Mouse (Mus musculus): ENCODE measurements at regions not wholly inside any gene's neighbourhood (a gene's known extent, or its start where the extent isn't known, plus 50 kb on each side); places are given as distances from the start of the nearest gene placed in this dataset.

DNA sequence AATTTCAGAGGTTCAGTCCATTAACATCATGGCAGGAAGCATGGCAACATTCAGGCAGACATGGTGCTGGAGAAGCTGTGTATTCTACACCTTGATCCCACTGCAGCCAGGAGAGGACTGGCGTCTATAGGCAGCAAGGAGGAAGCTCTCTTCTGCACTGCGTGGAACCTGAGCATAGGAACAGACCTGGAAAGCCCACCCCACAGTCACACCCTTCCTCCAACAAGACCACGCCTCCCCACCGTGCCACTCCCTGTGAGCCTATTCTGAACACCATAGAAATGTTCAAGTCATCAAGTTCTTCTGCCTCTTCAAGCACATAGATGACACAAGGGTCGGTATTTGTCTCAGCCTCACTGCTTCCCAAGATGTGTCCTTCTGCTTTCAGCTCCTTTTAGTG, 297.7 kb upstream of the Sall1 start:
- DNase-seq: no peak
- WGBS: 79% methylated on average over 5 of the region's 5 CpGs
- H3K4me3 ChIP-seq (replicated peaks; ENCODE audit: extremely low read depth, low read depth, low read length): no peak overlapping the region
- TF ChIP-seq POLR2A (IDR thresholded peaks at IDR 0.05; ENCODE audit: borderline replicate concordance, extremely low read depth, low read depth, low read length): no peak
- no peak for TF ChIP-seq CTCF (IDR thresholded peaks at IDR 0.05; ENCODE audit: insufficient read depth, low read length)
- H3K4me1 ChIP-seq (ENCODE audit: control insufficient read depth, insufficient read depth, low read length): no peaks in the 10 kb centered on the region

- no peak overlapping the region for H3K4me3 ChIP-seq (replicated peaks; ENCODE audit: extremely low read depth, low read depth, low read length)
- DNase-seq: no peak
- 65% methylated on average over 2 of the region's 2 CpGs for WGBS
- TF ChIP-seq POLR2A (IDR thresholded peaks at IDR 0.05; ENCODE audit: borderline replicate concordance, extremely low read depth, low read depth, low read length) (no peak), CTCF (IDR thresholded peaks at IDR 0.05; ENCODE audit: insufficient read depth, low read length) (no peak)
- H3K4me1 ChIP-seq (ENCODE audit: control insufficient read depth, insufficient read depth, low read length): no peaks in the 10 kb centered on the region
Observed at GRCm38 (mm10) chr8:89335416-89335815, 291.5 kb upstream of the Sall1 start.

- 93% methylated on average over 2 of the region's 2 CpGs for WGBS
Observed at GRCm38 (mm10) chr8:89325751-89326351, 281.9 kb upstream of the Sall1 start.

DNA sequence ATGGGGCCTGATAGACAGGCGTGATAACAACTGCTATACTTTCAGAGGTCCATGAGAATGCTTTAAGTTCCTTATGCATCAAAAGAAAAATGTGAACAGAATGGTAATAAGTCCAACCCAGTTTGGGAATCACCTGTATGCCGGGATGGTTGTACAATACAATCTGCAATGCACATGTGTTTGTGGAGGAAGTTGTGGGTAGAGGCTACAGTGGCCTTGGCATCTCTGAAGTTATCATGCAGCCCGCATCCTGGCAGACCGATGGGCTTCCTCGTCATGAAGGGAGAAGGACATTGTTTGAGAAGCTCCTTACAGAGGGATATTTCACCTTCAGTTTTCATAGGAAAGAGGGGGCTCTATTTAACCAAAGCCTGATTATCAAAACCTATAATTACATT, 281.3 kb upstream of the Sall1 start:
- DNase-seq: no peak
- no peak for TF ChIP-seq POLR2A (IDR thresholded peaks at IDR 0.05; ENCODE audit: borderline replicate concordance, extremely low read depth, low read depth, low read length)
- TF ChIP-seq CTCF (IDR thresholded peaks at IDR 0.05; ENCODE audit: insufficient read depth, low read length): no peak
- 76% methylated on average over 5 of the region's 5 CpGs for WGBS
- Histone ChIP-seq H3K4me3 (replicated peaks; ENCODE audit: extremely low read depth, low read depth, low read length) (no peak overlapping the region), H3K4me1 (ENCODE audit: control insufficient read depth, insufficient read depth, low read length) (no peaks in the 10 kb centered on the region)

More at GRCm38 (mm10) chr8:89325751-89326351, 281.9 kb upstream of the Sall1 start:
- H3K4me1 ChIP-seq (ENCODE audit: control insufficient read depth, insufficient read depth, low read length): no peaks in the 10 kb centered on the region
- no peak for DNase-seq
- TF ChIP-seq POLR2A (IDR thresholded peaks at IDR 0.05; ENCODE audit: borderline replicate concordance, extremely low read depth, low read depth, low read length) (no peak), CTCF (IDR thresholded peaks at IDR 0.05; ENCODE audit: insufficient read depth, low read length) (no peak)
- no peak overlapping the region for H3K4me3 ChIP-seq (replicated peaks; ENCODE audit: extremely low read depth, low read depth, low read length)

- Histone ChIP-seq H3K4me3 (replicated peaks; ENCODE audit: extremely low read depth, low read depth, low read length) (no peak overlapping the region), H3K4me1 (ENCODE audit: control insufficient read depth, insufficient read depth, low read length) (no peaks in the 10 kb centered on the region)
- 71% methylated on average over 12 of the region's 12 CpGs for WGBS
- no peak for TF ChIP-seq CTCF (IDR thresholded peaks at IDR 0.05; ENCODE audit: insufficient read depth, low read length)
- TF ChIP-seq POLR2A (IDR thresholded peaks at IDR 0.05; ENCODE audit: borderline replicate concordance, extremely low read depth, low read depth, low read length): no peak
- no peak for DNase-seq
Observed at GRCm38 (mm10) chr8:89324462-89325247, 280.7 kb upstream of the Sall1 start.

DNA sequence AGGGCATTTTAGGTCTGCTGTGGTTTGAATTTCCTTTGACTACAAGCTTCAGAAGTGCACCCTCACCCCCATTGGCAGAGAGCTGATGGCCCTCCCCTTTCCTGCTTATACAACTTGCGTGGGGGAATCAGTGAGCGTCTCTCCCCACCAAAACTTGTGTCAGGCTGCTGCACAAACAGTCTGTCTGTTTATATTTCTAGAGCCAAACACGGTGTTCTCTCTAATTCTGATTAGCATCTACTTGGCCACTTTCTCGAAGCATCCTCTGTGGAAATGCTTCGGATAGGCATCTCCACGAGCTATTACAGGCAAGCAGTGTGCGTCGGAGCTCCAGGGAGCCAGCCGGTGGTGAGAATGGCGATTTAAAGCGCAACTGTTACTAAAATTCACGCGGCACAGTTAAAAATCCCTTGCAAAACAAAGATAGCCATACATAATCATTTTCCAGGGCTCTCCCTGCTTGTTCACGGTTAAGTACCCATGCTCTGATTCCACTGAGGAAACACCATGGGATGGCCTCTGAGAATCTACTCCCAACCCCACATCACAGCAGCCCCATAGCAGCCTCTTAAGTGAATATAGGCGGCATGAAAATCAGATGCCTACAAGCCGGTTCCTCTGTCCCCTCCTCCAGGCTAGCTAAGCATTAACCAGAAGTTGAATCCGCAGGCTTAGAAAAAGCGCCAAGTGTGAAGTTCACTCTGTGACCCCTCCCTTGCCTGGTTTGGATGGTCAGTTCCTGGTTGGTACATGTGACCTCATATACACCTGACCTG, 273.7 kb upstream of the Sall1 start:
- TF ChIP-seq POLR2A (IDR thresholded peaks at IDR 0.05; ENCODE audit: borderline replicate concordance, extremely low read depth, low read depth, low read length) (no peak), CTCF (IDR thresholded peaks at IDR 0.05; ENCODE audit: insufficient read depth, low read length) (no peak)
- Histone ChIP-seq H3K4me3 (replicated peaks; ENCODE audit: extremely low read depth, low read depth, low read length) (no peak overlapping the region), H3K4me1 (ENCODE audit: control insufficient read depth, insufficient read depth, low read length) (no peaks in the 10 kb centered on the region)
- 21% methylated on average over 18 of the region's 18 CpGs for WGBS
- DNase-seq: no peak

- Histone ChIP-seq H3K4me1 (ENCODE audit: control insufficient read depth, insufficient read depth, low read length) (no peaks in the 10 kb centered on the region), H3K4me3 (replicated peaks; ENCODE audit: extremely low read depth, low read depth, low read length) (no peak overlapping the region)
- TF ChIP-seq CTCF (IDR thresholded peaks at IDR 0.05; ENCODE audit: insufficient read depth, low read length) (no peak), POLR2A (IDR thresholded peaks at IDR 0.05; ENCODE audit: borderline replicate concordance, extremely low read depth, low read depth, low read length) (no peak)
- WGBS: 71% methylated on average over 12 of the region's 12 CpGs
- no peak for DNase-seq
Observed at GRCm38 (mm10) chr8:89316566-89317175, 272.7 kb upstream of the Sall1 start.

GRCm38 (mm10) chr8:89314907-89315306, 270.9 kb upstream of the Sall1 start:
- TF ChIP-seq CTCF (IDR thresholded peaks at IDR 0.05; ENCODE audit: insufficient read depth, low read length) (no peak), POLR2A (IDR thresholded peaks at IDR 0.05; ENCODE audit: borderline replicate concordance, extremely low read depth, low read depth, low read length) (no peak)
- Histone ChIP-seq H3K4me3 (replicated peaks; ENCODE audit: extremely low read depth, low read depth, low read length) (no peak overlapping the region), H3K4me1 (ENCODE audit: control insufficient read depth, insufficient read depth, low read length) (no peaks in the 10 kb centered on the region)
- DNase-seq: no peak
- 83% methylated on average over 3 of the region's 3 CpGs for WGBS

GRCm38 (mm10) chr8:89310696-89311214, 266.8 kb upstream of the Sall1 start:
- DNase-seq: no peak
- no peaks in the 10 kb centered on the region for H3K4me1 ChIP-seq (ENCODE audit: control insufficient read depth, insufficient read depth, low read length)
- no peak overlapping the region for H3K4me3 ChIP-seq (replicated peaks; ENCODE audit: extremely low read depth, low read depth, low read length)
- WGBS: 56% methylated on average over 5 of the region's 5 CpGs
- TF ChIP-seq CTCF (IDR thresholded peaks at IDR 0.05; ENCODE audit: insufficient read depth, low read length) (no peak), POLR2A (IDR thresholded peaks at IDR 0.05; ENCODE audit: borderline replicate concordance, extremely low read depth, low read depth, low read length) (no peak)

Measured in lung, adult 2 months (tissue).